Mouse (Mus musculus) brain, embryonic 14.5 days (tissue): ENCODE measurements around the gene Lrp2.

ENCODE experiments used
- CTCF ChIP-seq: fragments of 200-500 bp; IDR thresholded peaks from 2 replicates; pipeline ENCODE4 v1.5.1; 2012; ENCODE audit warnings: inconsistent platforms, mild to moderate bottlenecking, moderate library complexity, borderline replicate concordance; ENCODE audit not compliant: insufficient read depth, insufficient read length; ENCODE audit errors: extremely low read depth
- POLR2A ChIP-seq: fragments of 200-500 bp; IDR thresholded peaks from 2 replicates; pipeline ENCODE4 v1.6.1; 2012; ENCODE audit warnings: mild to moderate bottlenecking, inconsistent platforms, borderline replicate concordance; ENCODE audit not compliant: poor library complexity, insufficient read depth, insufficient read length, severe bottlenecking; ENCODE audit errors: extremely low read depth

- peak; percentile 36; the same call in 1 of the 2 replicates for TF ChIP-seq CTCF
- no peak for TF ChIP-seq POLR2A
Measured at GRCm38 (mm10) chr2:69631449-69631848, 45.6 kb upstream of the Lrp2 start.
